Mouse (Mus musculus): Measurements from ENCODE around the gene Hbp1.

- no peak for TF ChIP-seq CTCF (IDR thresholded peaks at IDR 0.05; ENCODE audit: extremely low read depth, insufficient read depth, insufficient read length, insufficient replicate concordance)
- TF ChIP-seq POLR2A (IDR thresholded peaks at IDR 0.05; ENCODE audit: low read depth, low read length): no peak
These were observed 55.1 kb downstream of the Hbp1 start for GRCm38 (mm10) chr12:31895095-31895734.

All from spleen, adult 2 months (tissue).